Mouse (Mus musculus) macrophage (primary cell): ENCODE results near the gene Acadvl. TPM values are rescaled to one million over a fixed set of nuclear protein-coding genes. Genes with fewer than 3 reads are reported as not detected.
"Not testable (repeated sequence)": the region's sequence is repeated elsewhere in the genome, so short reads cannot be mapped to it uniquely, and the experiment has no call there.

Experiments used
- H3K27ac ChIP-seq: fragments of 350-480 bp; formaldehyde crosslinking; 2 replicates; pipeline ENCODE4 v1.9.0; 2021
- H3K36me3 ChIP-seq: fragments of 350-480 bp; formaldehyde crosslinking; 2 replicates; pipeline ENCODE4 v1.9.0; 2021; ENCODE audit errors: inconsistent target
- H3K4me3 ChIP-seq: fragments of 350-480 bp; formaldehyde crosslinking; 2 replicates; pipeline ENCODE4 v1.9.0; 2021; ENCODE audit errors: inconsistent target
- H3K79me2 ChIP-seq: fragments of 350-480 bp; formaldehyde crosslinking; 2 replicates; pipeline ENCODE4 v1.9.0; 2021; ENCODE audit errors: inconsistent target
- WGBS: methylation state at CpG from one replicate; pipeline ENCODE4 v1.1.7; 2026; ENCODE audit warnings: inconsistent platforms; ENCODE audit not compliant: missing documents; 5-methylcytosine and 5-hydroxymethylcytosine counted together
- polyA plus RNA-seq: library from polyadenylated mRNA; stranded (reverse); fragments of 250-400 nt; gene quantifications from 3 replicates; pipeline ENCODE4 v1.2.4, GENCODE M21; 2018; ENCODE audit warnings: inconsistent platforms

Acadvl gene
- polyA plus RNA-seq, 1 experiment from 2014 or later, result 31.8 TPM

GRCm38 (mm10) chr11:70020022-70020631, 4.9 kb upstream of the Acadvl start:
- Histone ChIP-seq H3K4me3 (no peak overlapping the region), H3K79me2 (peaks cover 10% of the 10 kb centered on the region; the same call in 1 of the 2 replicates), H3K36me3 (no peaks in the 10 kb centered on the region), H3K27ac (no peak overlapping the region)
- 24% methylated on average over 7 of the region's 8 CpGs for WGBS

GRCm38 (mm10) chr11:70019495-70020021, 4.3 kb upstream of the Acadvl start:
- Histone ChIP-seq H3K36me3 (no peaks in the 10 kb centered on the region), H3K79me2 (peaks cover 10% of the 10 kb centered on the region; the same call in 1 of the 2 replicates), H3K27ac (no peak overlapping the region), H3K4me3 (no peak overlapping the region)
- 38% methylated on average over 1 of the region's 2 CpGs for WGBS

DNA sequence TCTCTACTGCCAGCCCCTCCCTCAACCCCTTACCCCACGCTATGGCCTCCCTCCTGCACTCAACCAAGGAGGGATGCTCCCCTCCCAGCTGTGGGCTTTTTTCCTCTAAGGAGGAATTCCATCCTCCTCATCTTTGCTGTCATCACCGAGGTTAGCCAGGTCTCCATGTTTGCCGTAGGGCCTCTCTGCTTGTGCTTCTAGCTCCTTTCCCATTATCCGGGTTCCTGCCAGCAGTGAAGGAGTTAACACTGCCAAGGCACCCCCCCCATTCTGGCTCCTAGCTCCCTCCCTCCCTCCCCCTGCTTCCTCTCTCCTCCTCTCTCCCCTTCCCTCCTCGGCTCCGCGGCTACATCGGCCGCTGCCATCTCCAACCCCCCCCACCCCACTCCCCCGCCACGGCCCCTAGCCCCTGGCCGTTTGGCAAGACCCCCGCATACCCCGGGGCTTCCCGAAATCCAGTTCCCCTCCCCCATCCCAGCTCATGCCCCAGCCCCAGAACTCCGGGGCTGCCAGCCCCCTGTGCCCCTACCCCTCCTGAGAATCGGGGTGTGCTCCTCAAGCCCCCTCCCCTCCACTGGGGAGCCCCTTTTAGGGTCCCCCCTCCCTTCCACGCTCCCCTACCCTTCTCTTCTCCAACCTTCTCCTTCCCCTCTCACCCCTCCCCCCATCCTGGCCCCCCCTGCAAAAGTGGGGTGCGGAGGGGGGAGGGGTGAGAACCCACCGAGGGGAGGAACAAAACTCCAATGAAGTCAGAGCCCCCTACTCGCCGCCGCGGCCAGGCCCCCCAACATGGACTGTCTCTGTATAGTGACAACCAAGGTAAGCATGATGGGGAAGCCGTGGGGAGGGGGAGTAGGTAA, 3.1 kb upstream of the Acadvl start:
- peak overlapping the region; percentile 42 for H3K4me3 ChIP-seq
- H3K36me3 ChIP-seq, result peaks cover 1% of the 10 kb centered on the region; the same call in 1 of the 2 replicates
- H3K79me2 ChIP-seq, result peaks cover 10% of the 10 kb centered on the region; the same call in 1 of the 2 replicates
- 4% methylated on average over 16 of the region's 25 CpGs for WGBS
- no peak overlapping the region; the same call in 1 of the 2 replicates for H3K27ac ChIP-seq

GRCm38 (mm10) chr11:70017199-70017767, 2.1 kb upstream of the Acadvl start:
- Histone ChIP-seq H3K79me2 (peaks cover 10% of the 10 kb centered on the region; the same call in 1 of the 2 replicates), H3K27ac (no peak overlapping the region), H3K36me3 (peaks cover 12% of the 10 kb centered on the region), H3K4me3 (no peak overlapping the region)
- 74% methylated on average over 6 of the region's 7 CpGs for WGBS

GRCm38 (mm10) chr11:70016669-70017068, 1.5 kb upstream of the Acadvl start, which contains the start of gene Dlg4:
Dlg4 (plus strand) TSS chr11:70016942.
- Histone ChIP-seq H3K36me3 (peaks cover 18% of the 10 kb centered on the region), H3K4me3 (no peak within 1 kb of the TSS), H3K79me2 (peaks cover 10% of the 10 kb centered on the region; the same call in 1 of the 2 replicates), H3K27ac (no peak within 1 kb of the TSS; the same call in 1 of the 2 replicates)
- WGBS, result 97% methylated on average over 3 of the region's 3 CpGs

GRCm38 (mm10) chr11:70016177-70016576, 966 bp upstream of the Acadvl start:
- peaks cover 10% of the 10 kb centered on the region; the same call in 1 of the 2 replicates for H3K79me2 ChIP-seq
- peaks cover 23% of the 10 kb centered on the region for H3K36me3 ChIP-seq
- H3K27ac ChIP-seq, H3K4me3 ChIP-seq: not testable (repeated sequence)
- WGBS, result 89% methylated on average over 2 of the region's 2 CpGs

DNA sequence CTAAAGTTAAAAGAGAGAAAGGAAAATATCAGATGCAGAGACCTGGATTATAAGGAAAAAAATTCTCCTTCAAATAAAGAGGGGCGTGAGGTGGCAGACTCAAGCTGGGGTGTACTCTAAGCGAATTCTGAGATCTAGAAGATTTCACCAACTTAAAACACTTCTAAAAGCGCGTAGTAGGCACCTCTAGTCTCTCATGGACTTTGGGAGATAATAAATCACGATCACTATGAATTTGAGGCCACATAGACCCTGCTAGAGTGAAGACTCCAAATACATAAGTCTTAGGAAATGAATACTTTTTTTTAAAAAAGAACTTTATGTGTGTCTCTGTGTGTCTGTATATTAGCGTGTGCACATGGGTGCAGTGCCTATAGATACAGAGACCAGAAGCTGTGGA, 466 bp upstream of the Acadvl start:
- Histone ChIP-seq H3K79me2 (peaks cover 10% of the 10 kb centered on the region; the same call in 1 of the 2 replicates), H3K4me3 (peak overlapping the region; percentile 56; the same call in 1 of the 2 replicates), H3K27ac (no peak overlapping the region), H3K36me3 (peaks cover 28% of the 10 kb centered on the region)
- WGBS, result 71% methylated on average over 6 of the region's 6 CpGs

DNA sequence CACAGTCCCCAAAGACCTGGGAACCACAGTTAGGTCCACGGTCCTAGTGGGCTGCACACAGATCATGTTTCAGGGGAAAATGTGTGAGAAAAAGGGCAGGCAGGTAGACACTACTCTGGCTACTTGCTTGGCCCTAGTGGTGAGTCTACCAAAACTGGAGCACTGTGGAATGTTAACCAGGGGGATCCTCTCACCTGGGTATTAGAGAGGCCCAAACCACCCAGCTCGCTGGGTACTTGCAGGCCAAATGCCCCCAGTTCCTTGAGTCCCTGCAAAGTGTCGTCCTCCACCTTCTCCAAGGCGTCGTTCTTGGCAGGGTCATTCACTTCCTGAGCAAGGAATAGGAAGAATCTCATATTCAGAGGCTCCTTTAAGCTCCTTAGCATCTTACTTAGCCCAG, 1.2 kb downstream of the Acadvl start:
- whole genome bisulfite sequencing, result 82% methylated on average over 5 of the region's 5 CpGs
- Histone ChIP-seq H3K4me3 (no peak overlapping the region), H3K36me3 (peaks cover 44% of the 10 kb centered on the region), H3K27ac (no peak overlapping the region), H3K79me2 (peaks cover 7% of the 10 kb centered on the region; the same call in 1 of the 2 replicates)

GRCm38 (mm10) chr11:70013408-70013807, 1.8 kb downstream of the Acadvl start:
- Histone ChIP-seq H3K27ac (no peak overlapping the region), H3K79me2 (peaks cover under 1% of the 10 kb centered on the region; the same call in 1 of the 2 replicates), H3K4me3 (no peak overlapping the region), H3K36me3 (peaks cover 50% of the 10 kb centered on the region)
- WGBS, result 97% methylated on average over 3 of the region's 3 CpGs

GRCm38 (mm10) chr11:70012931-70013330, 2.3 kb downstream of the Acadvl start:
- Histone ChIP-seq H3K79me2 (no peaks in the 10 kb centered on the region; the same call in 1 of the 2 replicates), H3K4me3 (no peak overlapping the region), H3K36me3 (peaks cover 54% of the 10 kb centered on the region), H3K27ac (no peak overlapping the region)
- WGBS, result 94% methylated on average over 9 of the region's 9 CpGs

DNA sequence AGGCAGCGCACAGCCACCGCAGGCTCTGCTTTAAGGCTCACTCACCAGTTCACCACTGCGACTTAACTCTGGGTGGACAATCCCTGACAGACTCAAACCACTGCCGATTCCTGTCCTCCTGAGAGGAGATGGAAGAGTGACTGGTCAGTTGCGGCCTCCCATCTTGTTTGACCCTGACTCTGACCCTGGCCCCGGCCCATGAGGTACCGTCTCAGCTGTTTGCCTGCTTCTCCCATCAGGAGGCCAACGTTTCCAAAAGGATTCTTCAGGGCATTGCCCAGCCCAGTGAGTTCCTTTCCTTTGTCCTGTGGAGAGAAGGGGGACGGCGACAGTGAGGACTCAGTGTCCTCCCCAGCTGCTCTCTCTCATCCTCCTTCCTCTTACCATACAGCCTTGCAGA, 4.2 kb downstream of the Acadvl start:
- 90% methylated on average over 10 of the region's 10 CpGs for WGBS
- Histone ChIP-seq H3K4me3 (no peak overlapping the region), H3K79me2 (no peaks in the 10 kb centered on the region), H3K36me3 (peaks cover 74% of the 10 kb centered on the region), H3K27ac (no peak overlapping the region)

- 93% methylated on average over 12 of the region's 12 CpGs for WGBS
- peaks cover under 1% of the 10 kb centered on the region; the same call in 1 of the 2 replicates for H3K79me2 ChIP-seq
- no peak overlapping the region for H3K4me3 ChIP-seq
- H3K36me3 ChIP-seq, result peaks cover 76% of the 10 kb centered on the region
- H3K27ac ChIP-seq, result no peak overlapping the region
Measured at GRCm38 (mm10) chr11:70010548-70010947, 4.7 kb downstream of the Acadvl start.

DNA sequence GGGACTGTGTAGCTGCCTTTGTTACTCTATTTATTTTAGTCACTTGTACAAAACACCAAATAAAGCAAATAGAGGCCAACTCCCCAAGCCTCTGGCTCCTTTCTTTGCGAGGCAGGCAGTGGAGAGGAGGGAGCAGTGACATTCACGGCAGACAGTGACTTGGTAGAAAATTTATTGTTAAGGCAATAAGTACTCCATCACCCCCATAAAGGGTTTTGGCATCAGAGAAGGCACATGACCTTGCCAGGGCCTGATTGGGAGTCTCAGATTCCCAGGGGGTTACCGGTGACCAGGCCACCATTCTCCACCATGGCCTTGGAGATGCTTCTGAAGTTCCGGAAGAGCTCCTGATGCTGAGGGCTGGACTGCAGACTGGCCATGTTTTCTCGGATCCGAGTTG, 5.2 kb downstream of the Acadvl start:
- H3K4me3 ChIP-seq, result no peak overlapping the region
- H3K27ac ChIP-seq, result no peak overlapping the region
- WGBS, result 98% methylated on average over 5 of the region's 6 CpGs
- H3K36me3 ChIP-seq, result peaks cover 76% of the 10 kb centered on the region
- peaks cover 5% of the 10 kb centered on the region; the same call in 1 of the 2 replicates for H3K79me2 ChIP-seq

DNA sequence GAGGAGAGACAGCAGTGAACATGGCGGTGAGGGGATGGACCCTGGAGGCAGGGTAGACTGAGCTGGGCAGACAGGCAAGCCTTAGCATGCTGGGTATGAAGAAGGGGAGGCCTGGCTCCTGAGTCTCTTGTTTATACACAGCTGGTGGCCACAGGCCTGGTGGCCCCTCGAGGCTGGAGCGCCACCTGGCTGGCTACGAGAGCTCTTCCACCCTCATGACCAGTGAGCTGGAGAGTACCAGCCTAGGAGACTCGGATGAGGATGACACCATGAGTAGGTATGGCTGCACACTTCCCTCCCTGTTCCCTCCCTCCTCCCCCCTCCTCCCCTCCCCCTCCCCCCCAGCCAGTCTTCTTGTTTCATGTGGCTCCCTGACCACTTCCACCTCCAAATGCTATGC, 9.7 kb downstream of the Acadvl start:
- H3K36me3 ChIP-seq, result peaks cover 47% of the 10 kb centered on the region
- peaks cover 48% of the 10 kb centered on the region for H3K79me2 ChIP-seq
- H3K27ac ChIP-seq, result no peak overlapping the region
- 62% methylated on average over 5 of the region's 5 CpGs for WGBS
- no peak overlapping the region for H3K4me3 ChIP-seq
